Mouse (Mus musculus): ENCODE data around the gene Ppp1r1c.

- TF ChIP-seq POLR2A (IDR thresholded peaks at IDR 0.05; ENCODE audit: insufficient read length, low read depth) (no peak), E2F4 (IDR thresholded peaks at IDR 0.05; ENCODE audit: insufficient read depth) (no peak), MAX (IDR thresholded peaks at IDR 0.05; ENCODE audit: low read depth) (no peak), USF1 (IDR thresholded peaks at IDR 0.05; ENCODE audit: low read depth) (no peak), TCF12 (IDR thresholded peaks at IDR 0.05; ENCODE audit: insufficient read depth, poor library complexity, severe bottlenecking) (no peak), REST (IDR thresholded peaks at IDR 0.05; ENCODE audit: insufficient read depth, insufficient read length) (no peak), MYOG (IDR thresholded peaks at IDR 0.05; ENCODE audit: control insufficient read depth in 1 of 3, insufficient read depth in 1 of 3, insufficient read length in 2 of 3, low read depth in 2 of 3) (no peak)
These were observed 42.9 kb upstream of the Ppp1r1c start for GRCm38 (mm10) chr2:79664532-79665286.
